19 mouse cellular contexts compared by ENCODE assay signal in the genomic region with DNA sequence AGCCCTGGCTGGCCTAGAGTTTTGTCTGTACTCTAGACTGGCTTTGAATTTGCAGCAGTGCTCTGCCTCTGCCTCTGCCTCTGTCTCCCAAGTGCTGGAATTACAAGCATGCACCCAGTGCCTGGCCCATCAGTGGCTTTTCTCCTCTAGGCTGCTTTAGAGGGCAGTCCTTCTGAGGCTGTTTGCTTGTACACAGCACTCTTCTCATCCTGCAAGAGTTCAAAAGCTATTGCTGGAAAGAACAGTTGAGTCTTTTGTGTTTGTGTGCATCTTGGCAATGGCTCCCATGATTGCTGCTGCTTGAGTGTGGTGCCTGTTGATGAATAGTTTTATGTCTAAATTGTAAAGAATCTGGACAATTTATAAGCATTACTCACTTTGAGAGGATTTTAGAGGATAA. TPM values are rescaled to one million over a fixed set of nuclear protein-coding genes. Genes with fewer than 3 reads are reported as not detected.
DNase-seq lines count a peak whose midpoint lies in the region; ATAC-seq and TF ChIP-seq lines count a peak whose summit lies in the region.
"Had no signal": no experiment of that assay in that cellular context is flagged by ENCODE, and none has a peak within 500 bp of the region (broad histone marks: within the 10 kb centered on the region; RNA-seq: fewer than 3 reads in every experiment).

No protein-coding gene starts in this region.

- no peak overlapping the region for H3K4me3 ChIP-seq in gastrocnemius, adult 2 months
- H3K4me3 ChIP-seq in hindbrain, embryonic 13.5 days = no peak overlapping the region
- no peak overlapping the region for H3K4me3 ChIP-seq in hindbrain, embryonic 11.5 days (ENCODE audit: low read depth, low read length)
- no peak overlapping the region for H3K4me3 ChIP-seq in layer of hippocampus, adult 2 months
- H3K4me3 ChIP-seq in midbrain, embryonic 11.5 days (ENCODE audit: low read depth, low read length) = no peak overlapping the region
- H3K4me3 ChIP-seq: neural tube, embryonic 15.5 days had no signal

- no peak overlapping the region for H3K9ac ChIP-seq in hindbrain, embryonic 13.5 days
- H3K9ac ChIP-seq in hindbrain, embryonic 11.5 days (ENCODE audit: low read depth, low read length) = no peak overlapping the region
- H3K9ac ChIP-seq in midbrain, embryonic 11.5 days (ENCODE audit: low read length) = no peak overlapping the region
- H3K9ac ChIP-seq: lung, embryonic 14.5 days; neural tube, embryonic 15.5 days had no signal

- no peak overlapping the region for H3K4me2 ChIP-seq in hindbrain, embryonic 13.5 days
- no peak overlapping the region for H3K4me2 ChIP-seq in hindbrain, embryonic 11.5 days (replicated peaks; ENCODE audit: low read depth, low read length)
- no peak overlapping the region for H3K4me2 ChIP-seq in midbrain, embryonic 11.5 days
- H3K4me2 ChIP-seq: lung, embryonic 14.5 days; neural tube, embryonic 15.5 days had no signal

- H3K27me3 ChIP-seq in hindbrain, embryonic 13.5 days = no peaks in the 10 kb centered on the region
- H3K27me3 ChIP-seq in hindbrain, embryonic 11.5 days (ENCODE audit: control insufficient read depth, insufficient read depth, low read length) = no peaks in the 10 kb centered on the region
- H3K27me3 ChIP-seq in midbrain, embryonic 11.5 days (ENCODE audit: control insufficient read depth, insufficient read depth, low read length) = no peaks in the 10 kb centered on the region
- H3K27me3 ChIP-seq: neural tube, embryonic 15.5 days had no signal

- TF ChIP-seq CTCF in gastrocnemius, adult 2 months (IDR thresholded peaks at IDR 0.05) = no peak
- TF ChIP-seq CTCF in layer of hippocampus, adult 2 months (conservative IDR thresholded peaks at IDR 0.05) = no peak

- no peaks in the 10 kb centered on the region for H3K9me3 ChIP-seq in hindbrain, embryonic 13.5 days
- H3K9me3 ChIP-seq in hindbrain, embryonic 11.5 days (ENCODE audit: control insufficient read depth, low read length) = no peaks in the 10 kb centered on the region
- no peaks in the 10 kb centered on the region for H3K9me3 ChIP-seq in midbrain, embryonic 11.5 days (ENCODE audit: control insufficient read depth, low read length)
- H3K9me3 ChIP-seq: neural tube, embryonic 15.5 days had no signal

- peak overlapping the region; percentile 48 for H3K27ac ChIP-seq in gastrocnemius, adult 2 months
- H3K27ac ChIP-seq in hindbrain, embryonic 13.5 days = peak overlapping the region; percentile 35; the same call in 1 of the 2 replicates
- no peak overlapping the region for H3K27ac ChIP-seq in hindbrain, embryonic 11.5 days (ENCODE audit: low read depth, low read length)
- H3K27ac ChIP-seq in layer of hippocampus, adult 2 months = peak overlapping the region; percentile 46
- no peak overlapping the region for H3K27ac ChIP-seq in midbrain, embryonic 11.5 days (ENCODE audit: low read depth, low read length)
- H3K27ac ChIP-seq: neural tube, embryonic 15.5 days had no signal

- no peak for ATAC-seq in hindbrain, embryonic 13.5 days (ENCODE audit: low FRiP score)
- ATAC-seq in hindbrain, embryonic 11.5 days (ENCODE audit: low FRiP score) = no peak
- ATAC-seq in midbrain, embryonic 11.5 days (ENCODE audit: low FRiP score) = no peak

- H3K4me1 ChIP-seq in hindbrain, embryonic 13.5 days (replicated peaks) = peaks cover 48% of the 10 kb centered on the region
- H3K4me1 ChIP-seq in hindbrain, embryonic 11.5 days (replicated peaks; ENCODE audit: control insufficient read depth, insufficient read depth, low read length) = peaks cover 6% of the 10 kb centered on the region
- peaks cover 20% of the 10 kb centered on the region for H3K4me1 ChIP-seq in midbrain, embryonic 11.5 days (ENCODE audit: control insufficient read depth, insufficient read depth, low read length)

- intact Hi-C loops in gastrocnemius, adult 2 months (cut with DNase I) = no loop called here

- H3K36me3 ChIP-seq in hindbrain, embryonic 13.5 days = no peaks in the 10 kb centered on the region; the same call in 1 of the 2 replicates
- H3K36me3 ChIP-seq in hindbrain, embryonic 11.5 days (ENCODE audit: control insufficient read depth, insufficient read depth, low read length) = no peaks in the 10 kb centered on the region
- H3K36me3 ChIP-seq in midbrain, embryonic 11.5 days (ENCODE audit: control insufficient read depth, insufficient read depth, low read length) = no peaks in the 10 kb centered on the region
- H3K36me3 ChIP-seq: neural tube, embryonic 15.5 days had no signal

- DNase-seq in gastrocnemius, adult 2 months = no peak
- no peak for DNase-seq in gastrocnemius, postnatal 10 days
- no peak for DNase-seq in hindbrain, embryonic 11.5 days (ENCODE audit: low spot score)
- no peak for DNase-seq in layer of hippocampus, adult 2 months (ENCODE audit: low spot score in 2 of 2)
- no peak for DNase-seq in layer of hippocampus, adult 11-12 months (ENCODE audit: low spot score)
- peak; percentile 64 for DNase-seq in NIH3T3 (ENCODE audit: low read depth)
- DNase-seq in midbrain, embryonic 11.5 days (ENCODE audit: low spot score, missing footprints) = no peak
- DNase-seq: adrenal gland, adult 8-10 months; cerebellum, adult 18-20 months; kidney, adult 11 months; lung, embryonic 14.5 days; right cerebral cortex, postnatal 4 days; thymus, adult 18-20 months had no signal

RNA-seq across cellular contexts. Expression of a gene that starts 52.9 kb away (rescaled TPM):
- total RNA-seq in gastrocnemius, adult 2 months (2021) = not detected
- not detected for total RNA-seq in gastrocnemius, postnatal 10 days (2021)
- polyA plus RNA-seq in hindbrain, embryonic 13.5 days (2015; fragmentation: Nextera tagmentation; extraction: Ambion mirVana) = 0.08 TPM in 1 of 2 replicates, not detected in the other
- 0.08 and 0.28 TPM in 2 replicates for polyA plus RNA-seq in hindbrain, embryonic 11.5 days (2014; fragmentation: Nextera tagmentation; extraction: Ambion mirVana)
- not detected for total RNA-seq in layer of hippocampus, adult 2 months (2021)
- 0.06 and 0.11 TPM in 2 replicates for polyA plus RNA-seq in midbrain, embryonic 11.5 days (2014; fragmentation: Nextera tagmentation; extraction: Ambion mirVana)
- total RNA-seq: adrenal gland, adult 8-10 months; granulocyte monocyte progenitor cell, adult 5-6 weeks; left cerebral cortex, postnatal 10 days; liver, adult 2 months; megakaryocyte-erythroid progenitor cell, adult 5-6 weeks had no signal
- polyA plus RNA-seq: liver, adult 2 months; lung, embryonic 14.5 days; neural tube, embryonic 15.5 days had no signal

Comparison
In these comparisons a context has a peak if more than half of its experiments do, and no peak if none do; other contexts are left out.
1. H3K27ac ChIP-seq: peak in gastrocnemius, adult 2 months (single experiment), hindbrain, embryonic 13.5 days (single experiment) and layer of hippocampus, adult 2 months (single experiment); none in hindbrain, embryonic 11.5 days (single experiment) and midbrain, embryonic 11.5 days (single experiment).